Mouse (Mus musculus) thymus, postnatal 0 days (tissue): ENCODE data around the gene Trio. TPM values are rescaled to one million over a fixed set of nuclear protein-coding genes. Genes with fewer than 3 reads are reported as not detected.

Source experiments
- DNase-seq: peaks from one replicate; pipeline ENCODE4 v3.0.0-alpha.2; 2015; ENCODE audit warnings: low spot score
- polyA plus RNA-seq: library from polyadenylated mRNA; unstranded; fragments of >200 nt; fragmentation: Nextera tagmentation; extraction: Ambion mirVana; gene quantifications from 2 replicates; pipeline ENCODE4 v1.2.1, GENCODE M21; 2015

Trio gene
- 5.5 and 8.0 TPM in 2 replicates for polyA plus RNA-seq

- DNase-seq = peak; percentile 81
Observed at GRCm38 (mm10) chr15:28025447-28026166, at the start of gene Trio. Gene Trio (minus strand): TSS chr15:28025848.

GRCm38 (mm10) chr15:28074416-28074970 lies 48.8 kb upstream of the Trio start:
- no peak for DNase-seq

GRCm38 (mm10) chr15:28071601-28072000 lies 46.0 kb upstream of the Trio start:
- DNase-seq = no peak

GRCm38 (mm10) chr15:28070771-28071419 lies 45.2 kb upstream of the Trio start:
- no peak for DNase-seq

GRCm38 (mm10) chr15:28070221-28070620 lies 44.6 kb upstream of the Trio start:
- no peak for DNase-seq

GRCm38 (mm10) chr15:28067373-28067772 lies 41.7 kb upstream of the Trio start:
- peak; percentile 24 for DNase-seq

- no peak for DNase-seq
Observed at GRCm38 (mm10) chr15:28066468-28066867, 40.8 kb upstream of the Trio start.

- DNase-seq = no peak
Observed at GRCm38 (mm10) chr15:28065572-28065971, 39.9 kb upstream of the Trio start.

- no peak for DNase-seq
Observed at GRCm38 (mm10) chr15:28064733-28065088, 39.1 kb upstream of the Trio start.

- no peak for DNase-seq
Observed at GRCm38 (mm10) chr15:28064081-28064732, 38.6 kb upstream of the Trio start.

- DNase-seq = no peak
Observed at GRCm38 (mm10) chr15:28063466-28063865, 37.8 kb upstream of the Trio start.

GRCm38 (mm10) chr15:28062016-28062415 lies 36.4 kb upstream of the Trio start:
- DNase-seq = no peak

- no peak for DNase-seq
Observed at GRCm38 (mm10) chr15:28060977-28061376, 35.3 kb upstream of the Trio start.

GRCm38 (mm10) chr15:28060423-28060822 lies 34.8 kb upstream of the Trio start:
- DNase-seq = no peak

GRCm38 (mm10) chr15:28057545-28057944 lies 31.9 kb upstream of the Trio start:
- DNase-seq = no peak

- no peak for DNase-seq
Observed at GRCm38 (mm10) chr15:28054731-28055130, 29.1 kb upstream of the Trio start.

- DNase-seq = no peak
Observed at GRCm38 (mm10) chr15:28054111-28054510, 28.5 kb upstream of the Trio start.

- DNase-seq = no peak
Observed at GRCm38 (mm10) chr15:28053226-28053625, 27.6 kb upstream of the Trio start.

GRCm38 (mm10) chr15:28051811-28052210 lies 26.2 kb upstream of the Trio start:
- DNase-seq = no peak

GRCm38 (mm10) chr15:28051104-28051625 lies 25.5 kb upstream of the Trio start:
- no peak for DNase-seq

- DNase-seq = no peak
Observed at GRCm38 (mm10) chr15:28047711-28048110, 22.1 kb upstream of the Trio start.
